Mouse (Mus musculus): ENCODE data around the gene Mical2. TPM values are rescaled to one million over a fixed set of nuclear protein-coding genes. Genes with fewer than 3 reads are reported as not detected.

Mical2 gene
- polyA plus RNA-seq, 1 experiment from 2014 or later: 2.7 TPM

DNA sequence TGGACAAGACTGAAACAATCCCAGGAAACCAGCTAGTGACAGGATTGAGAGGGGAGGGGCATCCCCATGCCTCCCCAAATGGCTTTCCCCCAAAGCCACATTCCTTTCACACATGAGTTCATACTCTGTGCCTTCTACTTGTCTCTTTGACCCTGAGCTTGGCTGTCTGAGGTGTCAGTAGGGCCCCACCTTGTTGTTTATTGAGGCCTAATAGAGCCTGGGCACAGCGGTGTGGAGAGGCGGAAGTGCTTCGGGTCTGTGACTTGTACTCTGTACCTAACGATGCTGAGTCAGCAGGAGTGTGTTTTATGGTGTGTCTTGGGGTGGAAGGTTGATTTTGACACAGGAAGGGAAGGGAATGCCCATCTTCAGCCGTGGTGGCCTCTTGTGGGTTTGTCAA, 26.4 kb downstream of the Mical2 start:
- Histone ChIP-seq H3K27ac (ENCODE audit: low read depth) (no peak overlapping the region), H3K36me3 (replicated peaks; ENCODE audit: insufficient read depth, low read length) (no peaks in the 10 kb centered on the region), H3K4me1 (ENCODE audit: insufficient read depth) (peaks cover 9% of the 10 kb centered on the region; the same call in 1 of the 2 replicates), H3K9me3 (ENCODE audit: low read length) (no peaks in the 10 kb centered on the region), H3K4me2 (ENCODE audit: low read depth, low read length) (no peak overlapping the region), H3K4me3 (ENCODE audit: low read depth, low read length) (no peak overlapping the region), H3K27me3 (ENCODE audit: insufficient read depth, low read length) (no peaks in the 10 kb centered on the region), H3K9ac (replicated peaks) (no peak overlapping the region)
- TF ChIP-seq EP300 (IDR thresholded peaks at IDR 0.05; ENCODE audit: low read depth): no peak
- no peak for TF ChIP-seq CTCF (IDR thresholded peaks at IDR 0.05; ENCODE audit: low read depth)
- WGBS (ENCODE audit: insufficient replicate concordance): 32% methylated on average over 5 of the region's 5 CpGs
- DNase-seq: no peak
- no peak for ATAC-seq

DNA sequence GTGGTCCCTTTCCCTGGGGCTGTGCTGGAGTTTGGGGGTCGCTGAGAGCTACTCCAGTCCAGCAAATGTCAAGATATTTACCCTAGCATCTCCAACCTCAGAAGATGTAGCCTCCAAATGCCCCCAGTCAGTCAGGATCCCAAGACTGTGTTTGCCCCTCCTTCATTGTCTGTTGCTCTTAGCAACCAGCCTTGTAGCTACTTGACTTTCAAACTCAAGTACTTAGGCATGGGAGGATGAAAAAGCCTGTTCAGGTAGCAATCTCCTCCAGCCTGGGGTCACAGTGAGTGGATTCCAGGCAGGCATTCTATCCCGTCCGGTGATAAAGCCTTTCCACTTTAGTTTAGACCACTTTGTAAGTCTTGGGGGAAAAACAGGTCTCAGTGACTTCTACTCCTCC, 28.6 kb downstream of the Mical2 start:
- H3K4me2 ChIP-seq (ENCODE audit: low read depth, low read length): no peak overlapping the region
- H3K4me3 ChIP-seq (ENCODE audit: low read depth, low read length): no peak overlapping the region
- H3K9ac ChIP-seq (replicated peaks): no peak overlapping the region
- no peaks in the 10 kb centered on the region for H3K36me3 ChIP-seq (replicated peaks; ENCODE audit: insufficient read depth, low read length)
- H3K9me3 ChIP-seq (ENCODE audit: low read length): no peaks in the 10 kb centered on the region
- no peak for TF ChIP-seq CTCF (IDR thresholded peaks at IDR 0.05; ENCODE audit: low read depth)
- ATAC-seq: no peak
- WGBS (ENCODE audit: insufficient replicate concordance): 85% methylated on average over 3 of the region's 3 CpGs
- H3K27me3 ChIP-seq (ENCODE audit: insufficient read depth, low read length): no peaks in the 10 kb centered on the region
- DNase-seq: no peak
- H3K27ac ChIP-seq (ENCODE audit: low read depth): no peak overlapping the region
- peaks cover 9% of the 10 kb centered on the region; the same call in 1 of the 2 replicates for H3K4me1 ChIP-seq (ENCODE audit: insufficient read depth)

DNA sequence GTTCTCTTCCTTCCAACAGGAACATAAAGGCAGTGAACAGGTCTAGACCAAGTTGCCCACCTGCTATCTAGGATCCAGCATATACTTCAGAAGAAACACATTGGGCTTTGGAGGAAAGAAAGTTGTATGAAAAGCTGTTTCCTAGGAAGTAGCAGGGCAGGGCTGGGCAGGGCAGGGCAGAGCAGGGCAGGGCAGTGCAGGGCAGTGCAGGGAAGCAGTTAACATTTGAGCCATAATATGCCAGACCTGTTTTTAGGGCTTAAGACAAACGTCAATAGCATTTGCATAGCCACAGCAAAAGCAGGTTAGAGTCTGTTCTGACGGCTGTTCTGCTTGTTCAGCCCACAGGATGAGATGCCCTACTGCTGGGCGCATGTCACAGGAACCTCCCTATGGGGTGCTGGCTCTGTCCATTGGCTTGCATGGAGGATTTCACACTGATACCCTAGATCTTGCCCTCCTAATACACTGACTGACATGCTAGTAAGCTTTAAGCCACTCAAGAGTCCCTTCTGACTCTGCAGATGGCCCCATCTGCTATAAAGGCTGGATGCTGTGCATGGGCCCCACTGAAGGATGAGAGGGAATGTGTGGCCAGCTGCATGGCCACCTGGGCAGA, 29.7 kb downstream of the Mical2 start:
- H3K4me1 ChIP-seq (ENCODE audit: insufficient read depth): peaks cover 7% of the 10 kb centered on the region; the same call in 1 of the 2 replicates
- DNase-seq: no peak
- H3K4me3 ChIP-seq (ENCODE audit: low read depth, low read length): no peak overlapping the region
- no peak for ATAC-seq
- no peaks in the 10 kb centered on the region for H3K36me3 ChIP-seq (replicated peaks; ENCODE audit: insufficient read depth, low read length)
- no peaks in the 10 kb centered on the region for H3K27me3 ChIP-seq (ENCODE audit: insufficient read depth, low read length)
- 66% methylated on average over 3 of the region's 3 CpGs for WGBS (ENCODE audit: insufficient replicate concordance)
- H3K4me2 ChIP-seq (ENCODE audit: low read depth, low read length): no peak overlapping the region
- no peak for TF ChIP-seq EP300 (IDR thresholded peaks at IDR 0.05; ENCODE audit: low read depth)
- TF ChIP-seq CTCF (IDR thresholded peaks at IDR 0.05; ENCODE audit: low read depth): no peak
- H3K9me3 ChIP-seq (ENCODE audit: low read length): no peaks in the 10 kb centered on the region
- H3K9ac ChIP-seq (replicated peaks): no peak overlapping the region
- H3K27ac ChIP-seq (ENCODE audit: low read depth): no peak overlapping the region

DNA sequence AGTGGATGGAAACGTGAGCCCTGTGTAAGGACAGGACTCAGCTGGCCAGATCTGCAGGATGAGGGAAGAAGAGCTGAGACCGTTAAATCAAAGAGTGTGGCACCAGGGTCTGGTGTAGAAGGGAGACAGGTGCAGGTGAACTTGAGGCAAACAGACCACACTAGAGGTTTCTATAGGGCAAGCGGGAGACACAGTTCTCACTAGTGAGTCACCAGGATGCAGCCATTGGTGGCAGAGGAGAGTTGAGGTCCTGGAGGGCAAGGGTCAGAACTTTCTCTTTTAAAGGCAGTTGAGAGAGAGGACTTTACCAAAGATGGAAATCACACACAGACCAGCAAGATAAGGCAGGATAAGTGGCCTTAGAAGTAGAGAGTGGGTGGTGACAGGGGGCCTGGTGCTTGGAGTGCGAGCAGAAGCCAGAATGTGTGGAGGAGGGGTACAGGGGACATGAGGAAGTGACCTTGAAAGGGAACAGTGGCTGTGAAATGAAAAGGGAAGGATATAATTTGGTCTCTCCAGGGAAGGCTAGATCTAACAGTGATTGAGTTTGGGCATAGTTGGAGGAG, 32.8 kb downstream of the Mical2 start:
- no peak for ATAC-seq
- H3K27me3 ChIP-seq (ENCODE audit: insufficient read depth, low read length): no peaks in the 10 kb centered on the region

DNA sequence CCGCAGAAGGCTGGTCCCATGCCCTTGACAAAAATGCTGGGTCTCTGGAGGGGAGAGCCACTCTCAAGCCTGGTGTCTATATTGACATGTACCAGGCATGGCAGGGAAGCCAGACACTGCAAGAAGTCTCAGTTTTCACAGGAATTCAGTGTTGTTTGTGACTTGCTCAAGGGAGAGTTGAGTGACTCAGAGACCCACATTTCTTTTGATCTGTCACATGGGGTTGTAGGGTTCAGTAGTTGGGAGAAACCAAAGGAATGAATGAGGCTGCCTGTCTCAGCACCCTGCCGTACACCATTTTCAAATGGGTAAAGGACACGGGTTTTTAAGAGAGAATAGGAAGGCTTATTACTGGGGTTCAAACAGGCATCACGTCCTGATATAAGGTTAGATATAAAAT, 33.6 kb downstream of the Mical2 start:
- ATAC-seq: no peak
- H3K4me3 ChIP-seq (ENCODE audit: low read depth, low read length): no peak overlapping the region
- H3K27ac ChIP-seq (ENCODE audit: low read depth): no peak overlapping the region
- no peak overlapping the region for H3K9ac ChIP-seq (replicated peaks)
- DNase-seq: no peak
- 80% methylated on average over 4 of the region's 4 CpGs for WGBS (ENCODE audit: insufficient replicate concordance)
- TF ChIP-seq CTCF (IDR thresholded peaks at IDR 0.05; ENCODE audit: low read depth): no peak
- TF ChIP-seq EP300 (IDR thresholded peaks at IDR 0.05; ENCODE audit: low read depth): no peak
- H3K9me3 ChIP-seq (ENCODE audit: low read length): no peaks in the 10 kb centered on the region
- H3K27me3 ChIP-seq (ENCODE audit: insufficient read depth, low read length): no peaks in the 10 kb centered on the region
- 0 out of 2 replicates have a peak, but pooled peaks cover 6% of the 10 kb centered on the region for H3K36me3 ChIP-seq (replicated peaks; ENCODE audit: insufficient read depth, low read length)
- no peaks in the 10 kb centered on the region for H3K4me1 ChIP-seq (ENCODE audit: insufficient read depth)
- no peak overlapping the region for H3K4me2 ChIP-seq (ENCODE audit: low read depth, low read length)

More for the DNA sequence above, 32.8 kb downstream of the Mical2 start:
- Histone ChIP-seq H3K36me3 (replicated peaks; ENCODE audit: insufficient read depth, low read length) (0 out of 2 replicates have a peak, but pooled peaks cover 6% of the 10 kb centered on the region), H3K4me3 (ENCODE audit: low read depth, low read length) (no peak overlapping the region), H3K27ac (ENCODE audit: low read depth) (no peak overlapping the region), H3K4me2 (ENCODE audit: low read depth, low read length) (no peak overlapping the region), H3K9me3 (ENCODE audit: low read length) (no peaks in the 10 kb centered on the region), H3K9ac (replicated peaks) (no peak overlapping the region), H3K4me1 (ENCODE audit: insufficient read depth) (no peaks in the 10 kb centered on the region)
- DNase-seq: no peak
- no peak for TF ChIP-seq EP300 (IDR thresholded peaks at IDR 0.05; ENCODE audit: low read depth)
- no peak for TF ChIP-seq CTCF (IDR thresholded peaks at IDR 0.05; ENCODE audit: low read depth)
- WGBS (ENCODE audit: insufficient replicate concordance): 43% methylated on average over 4 of the region's 4 CpGs

DNA sequence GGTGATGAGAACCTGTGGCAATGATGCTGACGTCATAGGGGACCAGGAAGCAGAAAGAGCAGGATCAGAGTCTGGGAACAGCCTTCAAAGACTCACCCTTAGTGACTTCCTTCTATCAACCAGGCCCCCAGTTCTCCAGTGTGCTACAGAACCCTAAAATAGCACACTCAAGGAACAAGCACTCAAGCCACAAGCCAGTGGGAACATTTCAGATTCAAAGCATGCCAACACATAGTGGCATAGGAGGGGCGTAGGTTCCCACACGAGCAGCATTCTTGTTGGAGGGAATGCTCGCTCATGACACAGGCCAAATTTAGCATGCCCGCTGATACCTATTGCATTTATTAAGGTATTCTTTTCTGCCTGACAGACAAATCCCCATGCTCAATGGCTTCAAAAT, 35.5 kb downstream of the Mical2 start:
- Histone ChIP-seq H3K9ac (replicated peaks) (no peak overlapping the region), H3K36me3 (replicated peaks; ENCODE audit: insufficient read depth, low read length) (0 out of 2 replicates have a peak, but pooled peaks cover 6% of the 10 kb centered on the region), H3K4me1 (ENCODE audit: insufficient read depth) (no peaks in the 10 kb centered on the region), H3K9me3 (ENCODE audit: low read length) (no peaks in the 10 kb centered on the region), H3K27ac (ENCODE audit: low read depth) (no peak overlapping the region), H3K4me3 (ENCODE audit: low read depth, low read length) (no peak overlapping the region), H3K27me3 (ENCODE audit: insufficient read depth, low read length) (no peaks in the 10 kb centered on the region), H3K4me2 (ENCODE audit: low read depth, low read length) (no peak overlapping the region)
- DNase-seq (no peak), ATAC-seq (no peak)
- 77% methylated on average over 5 of the region's 5 CpGs for WGBS (ENCODE audit: insufficient replicate concordance)
- TF ChIP-seq EP300 (IDR thresholded peaks at IDR 0.05; ENCODE audit: low read depth) (no peak), CTCF (IDR thresholded peaks at IDR 0.05; ENCODE audit: low read depth) (no peak)

All from liver, postnatal 0 days (tissue).